ENCODE assay signal across 18 mouse cellular contexts in genomic region chr2:3206975-3207642, GRCm38 (mm10).
DNase-seq lines count a peak whose midpoint lies in the region; ATAC-seq lines count a peak whose summit lies in the region.
"Had no signal": no experiment of that assay in that cellular context is flagged by ENCODE, and none has a peak within 500 bp of the region (broad histone marks: within the 10 kb centered on the region; RNA-seq: fewer than 3 reads in every experiment).

No protein-coding gene starts in this region.

- 0 out of 2 replicates have a peak overlapping the region, but pooled peaks have one; percentile 7 for H3K27ac ChIP-seq in heart, embryonic 15.5 days
- no peak overlapping the region for H3K27ac ChIP-seq in heart, embryonic 10.5 days
- H3K27ac ChIP-seq in midbrain, embryonic 11.5 days (ENCODE audit: low read depth, low read length): no peak overlapping the region; the same call in 1 of the 2 replicates
- H3K27ac ChIP-seq in midbrain, embryonic 15.5 days: no peak overlapping the region
- no peak overlapping the region for H3K27ac ChIP-seq in forebrain, embryonic 16.5 days (ENCODE audit: low read length)
- H3K27ac ChIP-seq: forebrain, embryonic 13.5 days; gastrocnemius, adult 2 months; intestine, embryonic 15.5 days; limb, embryonic 12.5 days; liver, embryonic 12.5 days had no signal

- no peak overlapping the region for H3K4me3 ChIP-seq in heart, embryonic 15.5 days
- no peak overlapping the region for H3K4me3 ChIP-seq in heart, embryonic 10.5 days
- no peak overlapping the region for H3K4me3 ChIP-seq in midbrain, embryonic 11.5 days (ENCODE audit: low read depth, low read length)
- H3K4me3 ChIP-seq in midbrain, embryonic 15.5 days: no peak overlapping the region
- no peak overlapping the region for H3K4me3 ChIP-seq in forebrain, embryonic 16.5 days (replicated peaks; ENCODE audit: low read length)
- H3K4me3 ChIP-seq: forebrain, embryonic 13.5 days; gastrocnemius, adult 2 months; intestine, embryonic 15.5 days; limb, embryonic 12.5 days; liver, embryonic 12.5 days had no signal

- no peak overlapping the region for H3K9ac ChIP-seq in heart, embryonic 15.5 days
- H3K9ac ChIP-seq in midbrain, embryonic 11.5 days (ENCODE audit: low read length): no peak overlapping the region
- H3K9ac ChIP-seq in midbrain, embryonic 15.5 days: no peak overlapping the region
- no peak overlapping the region for H3K9ac ChIP-seq in forebrain, embryonic 16.5 days (replicated peaks; ENCODE audit: low read depth, low read length)
- H3K9ac ChIP-seq: forebrain, embryonic 13.5 days; intestine, embryonic 15.5 days; limb, embryonic 12.5 days; liver, embryonic 12.5 days had no signal

- peaks cover 9% of the 10 kb centered on the region for H3K4me1 ChIP-seq in heart, embryonic 15.5 days (replicated peaks)
- H3K4me1 ChIP-seq in heart, embryonic 10.5 days: peaks cover 6% of the 10 kb centered on the region; the same call in 1 of the 2 replicates
- H3K4me1 ChIP-seq in midbrain, embryonic 11.5 days (ENCODE audit: control insufficient read depth, insufficient read depth, low read length): no peaks in the 10 kb centered on the region
- no peaks in the 10 kb centered on the region for H3K4me1 ChIP-seq in midbrain, embryonic 15.5 days
- H3K4me1 ChIP-seq in forebrain, embryonic 16.5 days (replicated peaks; ENCODE audit: control insufficient read depth, insufficient read depth, low read length): no peaks in the 10 kb centered on the region
- H3K4me1 ChIP-seq: forebrain, embryonic 13.5 days; intestine, embryonic 15.5 days; limb, embryonic 12.5 days; liver, embryonic 12.5 days had no signal

- ATAC-seq in heart, embryonic 15.5 days (replicated peaks; ENCODE audit: insufficient number of reproducible peaks, insufficient read depth, low FRiP score, low read depth): no peak
- peak; percentile 82 for ATAC-seq in midbrain, embryonic 11.5 days (ENCODE audit: low FRiP score)
- no peak for ATAC-seq in midbrain, embryonic 15.5 days (replicated peaks)
- no peak for ATAC-seq in forebrain, embryonic 16.5 days
- ATAC-seq: forebrain, embryonic 13.5 days; intestine, embryonic 15.5 days; liver, embryonic 12.5 days had no signal

- 84% methylated on average over 9 of the region's 9 CpGs for WGBS in heart, embryonic 15.5 days
- 86% methylated on average over 9 of the region's 9 CpGs for WGBS in heart, embryonic 10.5 days
- 76% methylated on average over 9 of the region's 9 CpGs for WGBS in midbrain, embryonic 11.5 days
- 73% methylated on average over 9 of the region's 9 CpGs for WGBS in midbrain, embryonic 15.5 days
- 91% methylated on average over 9 of the region's 9 CpGs for WGBS in forebrain, embryonic 16.5 days

- H3K36me3 ChIP-seq in heart, embryonic 15.5 days: no peaks in the 10 kb centered on the region
- peaks cover 16% of the 10 kb centered on the region; the same call in 1 of the 2 replicates for H3K36me3 ChIP-seq in heart, embryonic 10.5 days
- no peaks in the 10 kb centered on the region for H3K36me3 ChIP-seq in midbrain, embryonic 11.5 days (ENCODE audit: control insufficient read depth, insufficient read depth, low read length)
- H3K36me3 ChIP-seq in midbrain, embryonic 15.5 days (replicated peaks): 0 out of 2 replicates have a peak, but pooled peaks cover 7% of the 10 kb centered on the region
- peaks cover 6% of the 10 kb centered on the region for H3K36me3 ChIP-seq in forebrain, embryonic 16.5 days (ENCODE audit: control insufficient read depth, insufficient read depth)
- H3K36me3 ChIP-seq: intestine, embryonic 15.5 days had no signal

- no peaks in the 10 kb centered on the region for H3K27me3 ChIP-seq in heart, embryonic 15.5 days
- H3K27me3 ChIP-seq in heart, embryonic 10.5 days (ENCODE audit: insufficient read depth, poor library complexity, severe bottlenecking): no peaks in the 10 kb centered on the region
- no peaks in the 10 kb centered on the region for H3K27me3 ChIP-seq in midbrain, embryonic 11.5 days (ENCODE audit: control insufficient read depth, insufficient read depth, low read length)
- H3K27me3 ChIP-seq in midbrain, embryonic 15.5 days (replicated peaks): no peaks in the 10 kb centered on the region
- no peaks in the 10 kb centered on the region for H3K27me3 ChIP-seq in forebrain, embryonic 16.5 days (replicated peaks; ENCODE audit: control insufficient read depth, insufficient read depth, low read length)
- H3K27me3 ChIP-seq: forebrain, embryonic 13.5 days; intestine, embryonic 15.5 days; limb, embryonic 12.5 days; liver, embryonic 12.5 days had no signal

- no peak for DNase-seq in heart, embryonic 10.5 days (ENCODE audit: low spot score)
- DNase-seq in midbrain, embryonic 11.5 days (ENCODE audit: low spot score, missing footprints): no peak
- peak; percentile 23 for DNase-seq in brain, adult 2 months (ENCODE audit: low read depth, low spot score)
- no peak for DNase-seq in spleen, postnatal 4 days (ENCODE audit: low spot score in 2 of 2)
- DNase-seq: adrenal gland, postnatal 10 days; gastrocnemius, adult 2 months; kidney, adult 9 months; kidney, postnatal 25 days; lung, adult 18-20 months; lung, postnatal 10 days; right cerebral cortex, postnatal 14 days had no signal

- H3K4me2 ChIP-seq in heart, embryonic 15.5 days: no peak overlapping the region
- no peak overlapping the region for H3K4me2 ChIP-seq in midbrain, embryonic 11.5 days
- no peak overlapping the region for H3K4me2 ChIP-seq in midbrain, embryonic 15.5 days
- no peak overlapping the region for H3K4me2 ChIP-seq in forebrain, embryonic 16.5 days (ENCODE audit: low read length)
- H3K4me2 ChIP-seq: forebrain, embryonic 13.5 days; intestine, embryonic 15.5 days; limb, embryonic 12.5 days; liver, embryonic 12.5 days had no signal

- H3K9me3 ChIP-seq in heart, embryonic 15.5 days (replicated peaks): no peaks in the 10 kb centered on the region
- H3K9me3 ChIP-seq in heart, embryonic 10.5 days: no peaks in the 10 kb centered on the region
- no peaks in the 10 kb centered on the region for H3K9me3 ChIP-seq in midbrain, embryonic 11.5 days (ENCODE audit: control insufficient read depth, low read length)
- no peaks in the 10 kb centered on the region for H3K9me3 ChIP-seq in midbrain, embryonic 15.5 days
- H3K9me3 ChIP-seq in forebrain, embryonic 16.5 days (ENCODE audit: control insufficient read depth, low read length): no peaks in the 10 kb centered on the region
- H3K9me3 ChIP-seq: forebrain, embryonic 13.5 days; intestine, embryonic 15.5 days; limb, embryonic 12.5 days; liver, embryonic 12.5 days had no signal
